Comparison of ENCODE assay signal across 13 mouse cellular contexts in the genomic region with DNA sequence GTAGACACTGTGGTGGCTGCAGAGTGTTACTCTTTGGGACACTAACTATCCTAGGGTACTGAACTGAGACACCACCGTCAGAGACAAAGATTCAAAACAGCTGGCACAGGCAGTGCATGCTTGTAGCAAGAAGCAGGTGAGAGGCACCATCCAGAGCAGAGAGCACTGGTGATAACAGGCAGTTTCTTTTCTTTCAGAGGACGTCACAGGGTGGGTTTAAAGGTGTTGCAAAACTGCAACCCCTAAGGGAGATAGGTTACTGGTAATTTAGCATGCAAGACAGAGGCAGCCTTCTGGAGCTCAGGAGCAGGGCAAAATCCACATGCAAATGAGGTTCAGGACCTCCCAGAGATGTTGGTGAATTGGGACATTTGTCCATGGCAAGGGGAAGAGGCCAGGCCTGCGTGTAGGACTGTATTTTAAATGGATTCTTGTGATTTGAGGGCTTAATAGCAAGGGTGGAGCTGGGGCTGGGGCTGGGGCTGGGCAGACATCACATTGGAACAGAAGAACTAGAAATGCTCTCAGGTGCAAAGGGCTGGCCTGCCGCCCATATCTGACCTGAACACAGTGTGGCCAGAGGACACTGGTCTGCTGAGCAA.
"Had no signal": no experiment of that assay in that cellular context is flagged by ENCODE, and none has a peak within 500 bp of the region (broad histone marks: within the 10 kb centered on the region; RNA-seq: fewer than 3 reads in every experiment).

No protein-coding gene starts in this region.

- H3K9me3 ChIP-seq: limb, embryonic 12.5 days; liver, embryonic 15.5 days; midbrain, embryonic 15.5 days had no signal

- H3K9ac ChIP-seq: hindbrain, embryonic 14.5 days; limb, embryonic 12.5 days; liver, embryonic 15.5 days; lung, embryonic 14.5 days; midbrain, embryonic 15.5 days; neural tube, embryonic 13.5 days had no signal

- DNase-seq: layer of hippocampus, adult 9-11 months; layer of hippocampus, postnatal 36 days; liver; lung, postnatal 36 days; right cerebral cortex, postnatal 14 days; thymus, postnatal 36 days had no signal

- H3K4me1 ChIP-seq: midbrain, embryonic 15.5 days; neural tube, embryonic 13.5 days had no signal

- H3K4me2 ChIP-seq: hindbrain, embryonic 14.5 days; limb, embryonic 12.5 days; liver, embryonic 15.5 days; lung, embryonic 14.5 days; midbrain, embryonic 15.5 days; neural tube, embryonic 13.5 days had no signal

- H3K27ac ChIP-seq: hindbrain, embryonic 14.5 days; kidney, postnatal 0 days; limb, embryonic 12.5 days; liver, embryonic 15.5 days; midbrain, embryonic 15.5 days; neural tube, embryonic 13.5 days had no signal

- ATAC-seq: midbrain, embryonic 15.5 days had no signal

- H3K4me3 ChIP-seq: limb, embryonic 12.5 days; liver, embryonic 15.5 days; midbrain, embryonic 15.5 days; neural tube, embryonic 13.5 days had no signal

- H3K27me3 ChIP-seq: limb, embryonic 12.5 days; liver, embryonic 15.5 days; midbrain, embryonic 15.5 days; neural tube, embryonic 13.5 days had no signal

- H3K36me3 ChIP-seq: limb, embryonic 12.5 days; liver, embryonic 15.5 days; midbrain, embryonic 15.5 days; neural tube, embryonic 13.5 days had no signal
